Mouse (Mus musculus) stomach, adult 2 months (tissue): ENCODE data around the gene Krtap5-2. TPM values are rescaled to one million over a fixed set of nuclear protein-coding genes. Genes with fewer than 3 reads are reported as not detected.

Experiments
- polyA plus RNA-seq: library from polyadenylated mRNA; depleted of rRNA; stranded (reverse); fragments of >200 nt; gene quantifications from 2 replicates; pipeline ENCODE4 v1.2.3, GENCODE M21; 2012; rRNA removed

Gene Krtap5-2
- not detected in 2 replicates for polyA plus RNA-seq

DNA sequence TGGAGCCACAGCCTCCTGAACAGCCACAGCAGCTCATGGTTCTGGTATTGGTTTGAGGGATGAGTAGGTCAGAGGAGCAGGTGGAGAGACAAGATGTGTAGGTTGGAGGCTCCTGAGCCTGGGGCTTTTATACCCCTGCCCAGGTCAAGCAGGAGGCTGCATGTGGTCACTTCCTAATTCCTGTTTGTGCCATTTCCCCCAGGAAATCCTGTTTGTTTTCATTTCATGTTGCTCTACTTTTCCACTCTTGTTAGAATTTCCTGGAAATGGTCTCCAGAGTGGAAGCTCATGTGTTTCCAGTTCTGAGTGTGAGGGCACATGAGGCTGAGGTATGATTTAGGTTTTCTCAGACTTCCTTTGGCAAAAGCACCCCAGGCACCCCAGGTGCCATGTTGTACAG is at the start of gene Krtap5-2:
Gene Krtap5-2 (minus strand): TSS at position 101 of the 400 bp plus-strand sequence.

DNA sequence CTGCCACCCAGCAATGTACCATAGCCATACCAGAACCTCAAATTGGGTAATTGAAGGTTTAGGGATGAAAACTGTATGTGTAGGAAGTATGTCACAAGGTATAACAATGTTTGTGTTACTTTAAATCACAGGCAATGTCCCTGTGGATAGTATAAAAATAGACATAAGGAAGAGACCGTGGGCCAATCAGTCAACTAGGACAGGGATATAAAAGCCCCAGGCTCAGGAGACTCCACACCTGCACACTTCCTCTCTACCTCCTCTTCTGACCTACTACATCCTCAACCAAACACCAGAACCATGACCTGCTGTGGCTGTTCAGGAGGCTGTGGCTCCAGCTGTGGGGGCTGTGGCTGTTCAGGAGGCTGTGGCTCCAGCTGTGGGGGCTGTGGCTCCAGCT is 35.8 kb upstream of the Krtap5-2 start, which contains the start of gene Gm7579:
Gene Gm7579 (plus strand): TSS at position 301 of the 400 bp plus-strand sequence.

DNA sequence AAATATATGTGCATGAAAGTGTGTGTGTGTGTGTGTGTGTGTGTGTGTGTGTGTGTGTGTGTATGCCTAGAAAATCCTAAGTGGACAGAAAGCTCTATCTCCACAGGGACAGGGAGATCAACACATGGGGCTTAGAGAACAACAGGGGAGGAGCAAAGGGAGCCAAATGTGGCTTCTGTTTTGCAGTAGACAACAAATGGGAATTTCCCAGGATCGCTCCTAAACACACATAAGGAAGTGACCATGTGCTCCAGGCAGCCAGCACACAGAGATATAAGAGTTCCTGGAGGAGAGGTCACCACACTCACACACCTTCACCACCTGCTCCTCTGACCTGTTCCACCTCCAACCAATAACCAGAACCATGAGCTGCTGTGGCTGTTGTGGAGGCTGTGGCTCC is 25.3 kb upstream of the Krtap5-2 start, which contains the start of gene Krtap5-3:
Gene Krtap5-3 (plus strand): TSS at position 301 of the 400 bp plus-strand sequence.

DNA sequence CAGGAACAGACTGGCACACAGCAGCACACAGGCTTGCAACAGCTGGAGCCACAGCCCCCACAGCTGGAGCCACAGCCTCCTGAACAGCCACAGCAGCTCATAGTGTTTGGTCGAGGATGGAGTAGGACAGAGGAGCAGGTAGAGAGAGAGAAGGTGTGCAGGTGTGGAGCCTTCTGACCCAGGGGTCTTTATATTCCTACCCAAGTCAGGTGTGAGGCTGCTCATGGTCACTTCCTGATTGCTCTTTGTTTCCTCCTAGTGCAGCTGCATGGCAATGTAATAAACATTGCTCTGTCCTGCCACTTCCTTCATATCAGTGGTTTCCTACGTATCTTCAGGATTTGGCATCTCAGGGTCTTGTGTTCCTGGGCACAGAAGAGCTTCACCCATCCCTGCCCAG is 14.5 kb upstream of the Krtap5-2 start, which contains the start of gene Gm10153:
Gene Gm10153 (minus strand): TSS at position 101 of the 400 bp plus-strand sequence.

DNA sequence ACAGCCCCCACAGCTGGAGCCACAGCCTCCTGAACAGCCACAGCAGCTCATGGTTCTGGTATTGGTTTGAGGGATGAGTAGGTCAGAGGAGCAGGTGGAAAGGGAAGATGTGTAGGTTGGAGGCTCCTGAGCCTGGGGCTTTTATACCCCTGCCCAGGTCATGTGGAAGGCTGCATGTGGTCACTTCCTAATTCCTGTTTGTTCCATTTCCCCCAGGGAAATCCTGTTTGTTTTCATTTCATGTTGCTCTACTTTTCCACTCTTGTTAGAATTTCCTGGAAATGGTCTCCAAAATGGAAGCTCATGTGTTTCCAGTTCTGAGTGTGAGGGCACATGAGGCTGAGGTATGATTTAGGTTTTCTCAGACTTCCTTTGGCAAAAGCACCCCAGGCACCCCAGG is 10.2 kb downstream of the Krtap5-2 start, which contains the start of gene Gm4553:
Gene Gm4553 (minus strand): TSS at position 101 of the 400 bp plus-strand sequence.

DNA sequence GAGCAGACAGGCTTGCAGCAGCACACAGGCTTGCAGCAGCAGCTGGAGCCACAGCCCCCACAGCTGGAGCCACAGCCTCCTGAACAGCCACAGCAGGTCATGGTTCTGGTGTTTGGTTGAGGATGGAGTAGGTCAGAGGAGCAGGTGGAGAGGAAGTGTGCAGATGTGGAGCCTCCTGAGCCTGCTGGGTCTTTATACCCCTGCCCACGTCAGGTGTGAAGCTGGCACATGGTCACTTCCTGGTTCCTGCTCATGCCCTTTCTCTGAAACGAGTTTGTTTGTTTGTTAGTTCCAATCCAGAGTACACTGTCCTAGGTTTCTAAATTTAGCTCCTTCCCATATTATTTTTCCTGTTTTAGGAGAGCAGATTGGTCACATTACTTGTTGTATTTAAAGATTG is 18.8 kb downstream of the Krtap5-2 start, which contains the start of gene Gm29735:
Gene Gm29735 (minus strand): TSS at position 101 of the 400 bp plus-strand sequence.

DNA sequence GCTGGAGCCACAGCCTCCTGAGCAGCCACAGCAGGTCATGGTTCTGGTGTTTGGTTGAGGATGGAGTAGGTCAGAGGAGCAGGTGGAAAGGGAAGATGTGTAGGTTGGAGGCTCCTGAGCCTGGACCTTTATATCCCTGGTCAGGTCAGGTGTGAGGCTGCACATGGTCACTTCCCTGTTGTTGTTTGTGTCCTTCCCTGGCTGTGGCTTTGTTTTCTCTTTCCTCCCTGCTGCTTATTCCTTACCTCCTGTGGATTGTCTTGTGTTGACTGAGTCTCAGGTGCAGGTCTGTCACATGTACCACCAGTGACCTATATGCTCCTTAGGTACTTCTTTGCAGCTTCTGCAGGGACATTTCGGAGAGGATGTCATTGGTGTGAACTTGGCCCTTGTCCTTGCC is 31.3 kb downstream of the Krtap5-2 start, which contains the start of gene Gm45337:
Gene Gm45337 (minus strand): TSS at position 101 of the 400 bp plus-strand sequence.

DNA sequence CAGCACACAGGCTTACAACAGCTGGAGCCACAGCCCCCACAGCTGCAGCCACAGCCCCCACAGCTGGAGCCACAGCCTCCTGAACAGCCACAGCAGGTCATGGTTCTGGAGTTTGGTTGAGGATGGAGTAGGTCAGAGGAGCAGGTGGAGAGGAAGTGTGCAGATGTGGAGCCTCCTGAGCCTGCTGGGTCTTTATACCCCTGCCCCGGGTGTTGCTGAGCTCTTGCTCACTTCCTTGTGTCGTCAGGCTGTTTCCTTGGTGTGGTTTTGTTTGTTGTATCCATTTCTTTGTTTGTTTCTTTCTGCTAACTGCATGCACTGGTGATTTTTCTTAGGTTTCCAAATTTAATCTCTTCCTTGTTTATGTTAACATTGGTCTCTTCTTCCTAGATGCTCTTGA is 39.9 kb downstream of the Krtap5-2 start, which contains the start of gene Gm39115:
Gene Gm39115 (minus strand): TSS at position 101 of the 400 bp plus-strand sequence.

Other genes starting within 250 kb of the Krtap5-2 start
- gene Brsk2, start 226.3 kb downstream of the Krtap5-2 start, polyA plus RNA-seq: 0.92 and 0.93 TPM in 2 replicates
- gene Mob2, start 114.9 kb downstream of the Krtap5-2 start, polyA plus RNA-seq: 27.5 and 29.5 TPM in 2 replicates
- 3.0 and 6.7 TPM in 2 replicates for gene Dusp8, start 80.2 kb downstream of the Krtap5-2 start, polyA plus RNA-seq
- gene Gm45618, start 55.3 kb downstream of the Krtap5-2 start, polyA plus RNA-seq: not detected in 2 replicates
- not detected in 2 replicates for gene Gm39115, start 40.0 kb downstream of the Krtap5-2 start, polyA plus RNA-seq
- gene Gm45337, start 31.4 kb downstream of the Krtap5-2 start, polyA plus RNA-seq: not detected in 2 replicates
- not detected in 2 replicates for gene Gm29735, start 18.9 kb downstream of the Krtap5-2 start, polyA plus RNA-seq
- not detected in 2 replicates for gene Gm4553, start 10.3 kb downstream of the Krtap5-2 start, polyA plus RNA-seq
- gene Gm10153, start 14.4 kb upstream of the Krtap5-2 start, polyA plus RNA-seq: not detected in 2 replicates
- not detected in 2 replicates for gene Krtap5-3, start 25.4 kb upstream of the Krtap5-2 start, polyA plus RNA-seq
- not detected in 2 replicates for gene Gm7579, start 35.9 kb upstream of the Krtap5-2 start, polyA plus RNA-seq
- gene Krtap5-5, start 54.0 kb upstream of the Krtap5-2 start, polyA plus RNA-seq: not detected in 2 replicates
- not detected in 2 replicates for gene Gm40460, start 65.1 kb upstream of the Krtap5-2 start, polyA plus RNA-seq
- gene Gm2431, start 82.3 kb upstream of the Krtap5-2 start, polyA plus RNA-seq: not detected in 2 replicates
- not detected in 2 replicates for gene Gm4559, start 98.4 kb upstream of the Krtap5-2 start, polyA plus RNA-seq
- gene Krtap5-1, start 121.1 kb upstream of the Krtap5-2 start, polyA plus RNA-seq: not detected in 2 replicates
- gene Krtap5-4, start 127.5 kb upstream of the Krtap5-2 start, polyA plus RNA-seq: not detected in 2 replicates
- gene Ifitm10, start 197.7 kb upstream of the Krtap5-2 start, polyA plus RNA-seq: 22.3 and 31.2 TPM in 2 replicates
- gene Gm49369, start 206.7 kb upstream of the Krtap5-2 start, polyA plus RNA-seq: not detected in 2 replicates
- gene Ctsd, start 212.0 kb upstream of the Krtap5-2 start, polyA plus RNA-seq: 387 and 475 TPM in 2 replicates